Mouse (Mus musculus) CD8-positive naive resting alpha-beta T cell, adult 2 months (primary cell): Measurements from ENCODE around the gene Gm7534.

ENCODE experiments used
- DNase-seq, 2 experiments: peaks; one replicate each; pipeline ENCODE4 v3.0.0; 2022; ENCODE audit warnings: low read depth in 2 of 2, low spot score in 2 of 2

Gm7534 gene

GRCm38 (mm10) chr4:134202904-134203303, at the start of gene Gm7534:
Gene Gm7534, minus strand, starts transcription at chr4:134203004.
- no peak for DNase-seq

- DNase-seq: no peak
These were observed 49.5 kb upstream of the Gm7534 start for GRCm38 (mm10) chr4:134252131-134252910.

GRCm38 (mm10) chr4:134251241-134252130, 48.7 kb upstream of the Gm7534 start:
- peak in 1 of 2 experiments; percentile 29 for DNase-seq

- DNase-seq: no peak
These were observed 48.1 kb upstream of the Gm7534 start for GRCm38 (mm10) chr4:134250930-134251240.

GRCm38 (mm10) chr4:134250116-134250929, 47.5 kb upstream of the Gm7534 start:
- DNase-seq: no peak

GRCm38 (mm10) chr4:134249651-134250050, 46.8 kb upstream of the Gm7534 start:
- DNase-seq: peak; percentile 59 to 65

GRCm38 (mm10) chr4:134246719-134247258, 44.0 kb upstream of the Gm7534 start, which contains the start of gene Gm30191:
Gene Gm30191, plus strand, starts transcription at chr4:134246935.
- DNase-seq: no peak

GRCm38 (mm10) chr4:134246256-134246655, 43.5 kb upstream of the Gm7534 start:
- DNase-seq: no peak

GRCm38 (mm10) chr4:134245148-134245843, 42.5 kb upstream of the Gm7534 start, which contains the start of gene Zfp593:
Gene Zfp593, minus strand, starts transcription at chr4:134245592.
- peak; percentile 95 to 97 for DNase-seq

GRCm38 (mm10) chr4:134243516-134244250, 40.9 kb upstream of the Gm7534 start, which contains the start of gene E130218I03Rik:
Gene E130218I03Rik, plus strand, starts transcription at chr4:134243662.
- no peak for DNase-seq

- DNase-seq: no peak
These were observed 35.9 kb upstream of the Gm7534 start for GRCm38 (mm10) chr4:134238686-134239085.

- DNase-seq: no peak
These were observed 35.5 kb upstream of the Gm7534 start, which contains the start of gene Cnksr1 for GRCm38 (mm10) chr4:134238279-134238651. Gene Cnksr1, minus strand, starts transcription at chr4:134238399.

- DNase-seq: no peak
These were observed 34.9 kb upstream of the Gm7534 start for GRCm38 (mm10) chr4:134237582-134238278.

GRCm38 (mm10) chr4:134234876-134235275, 32.1 kb upstream of the Gm7534 start:
- DNase-seq: no peak

- no peak for DNase-seq
These were observed 27.6 kb upstream of the Gm7534 start for GRCm38 (mm10) chr4:134230431-134230830.

- DNase-seq: no peak
These were observed 24.4 kb upstream of the Gm7534 start, which contains the start of gene Catsper4 for GRCm38 (mm10) chr4:134227194-134227593. Gene Catsper4, minus strand, starts transcription at chr4:134227383.

- no peak for DNase-seq
These were observed 20.2 kb upstream of the Gm7534 start for GRCm38 (mm10) chr4:134222793-134223600.

- DNase-seq: no peak
These were observed 3.8 kb upstream of the Gm7534 start for GRCm38 (mm10) chr4:134206488-134207053.
